Mouse (Mus musculus): ENCODE measurements at regions not wholly inside any gene's neighbourhood (a gene's known extent, or its start where the extent isn't known, plus 50 kb on each side); places are given as distances from the start of the nearest gene placed in this dataset.
"Not testable (repeated sequence)": the region's sequence is repeated elsewhere in the genome, so short reads cannot be mapped to it uniquely, and the experiment has no call there.

DNA sequence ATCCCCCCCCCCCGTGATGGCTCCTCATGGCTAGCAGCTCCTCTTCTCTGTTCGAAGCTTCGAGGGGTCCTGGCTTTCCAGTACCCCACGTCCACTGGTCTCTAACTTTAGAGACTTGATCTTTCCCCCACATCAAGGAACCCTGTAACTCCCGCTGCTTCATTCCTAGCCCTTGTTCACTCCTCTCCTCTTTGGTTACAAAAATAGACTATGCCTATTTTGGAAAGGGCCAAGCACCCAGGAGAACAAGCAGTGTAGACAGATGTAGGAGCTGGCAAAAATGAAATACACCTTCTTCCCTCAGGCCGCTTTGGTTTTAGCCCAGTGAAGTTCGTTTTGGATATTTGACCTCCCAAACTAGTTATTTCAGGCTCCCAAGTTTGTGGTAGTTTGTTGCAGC is 621.9 kb upstream of the Gm19410 start:
- Histone ChIP-seq H3K4me3 (ENCODE audit: low read length) (no peak overlapping the region), H3K27me3 (ENCODE audit: insufficient read depth, low read length) (no peaks in the 10 kb centered on the region), H3K4me2 (replicated peaks; ENCODE audit: low read depth, low read length) (no peak overlapping the region), H3K9me3 (ENCODE audit: low read length) (peaks cover 3% of the 10 kb centered on the region; the same call in 1 of the 2 replicates), H3K36me3 (ENCODE audit: insufficient read depth, low read length) (no peaks in the 10 kb centered on the region), H3K4me1 (ENCODE audit: insufficient read depth, low read length) (peaks cover 12% of the 10 kb centered on the region), H3K9ac (replicated peaks; ENCODE audit: low read length) (no peak overlapping the region), H3K27ac (ENCODE audit: low read length) (peak overlapping the region; percentile 46; the same call in 1 of the 2 replicates)
- ATAC-seq (ENCODE audit: low FRiP score, low TSS enrichment): no peak
- 36% methylated on average over 7 of the region's 7 CpGs for WGBS

DNA sequence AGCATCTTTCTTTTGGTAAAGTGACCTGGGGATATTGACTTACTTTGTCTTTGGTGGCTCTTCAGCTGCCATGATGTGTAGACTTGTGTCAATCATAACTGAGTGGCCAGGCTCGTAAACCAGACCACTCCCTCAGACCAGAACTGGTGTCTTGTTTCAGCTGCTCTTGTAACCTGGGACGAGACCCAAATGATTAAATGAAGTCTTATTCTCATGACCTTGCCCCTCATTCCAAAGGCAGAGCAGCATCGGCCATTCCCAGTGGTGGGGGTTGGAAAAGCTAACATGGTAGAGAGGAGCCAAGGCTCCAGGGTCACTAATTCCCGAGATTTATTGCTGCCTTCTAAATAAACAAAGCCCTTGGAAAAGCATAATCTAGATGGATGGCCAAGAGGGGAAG is 621.2 kb upstream of the Gm19410 start:
- peak; percentile 71 for ATAC-seq (ENCODE audit: low FRiP score, low TSS enrichment)
- Histone ChIP-seq H3K36me3 (ENCODE audit: insufficient read depth, low read length) (no peaks in the 10 kb centered on the region), H3K27me3 (ENCODE audit: insufficient read depth, low read length) (no peaks in the 10 kb centered on the region), H3K4me3 (ENCODE audit: low read length) (no peak overlapping the region), H3K9me3 (ENCODE audit: low read length) (peaks cover 3% of the 10 kb centered on the region; the same call in 1 of the 2 replicates), H3K4me1 (ENCODE audit: insufficient read depth, low read length) (peaks cover 12% of the 10 kb centered on the region), H3K9ac (replicated peaks; ENCODE audit: low read length) (no peak overlapping the region), H3K27ac (ENCODE audit: low read length) (peak overlapping the region; percentile 46; the same call in 1 of the 2 replicates), H3K4me2 (replicated peaks; ENCODE audit: low read depth, low read length) (no peak overlapping the region)
- 16% methylated on average over 4 of the region's 4 CpGs for WGBS

DNA sequence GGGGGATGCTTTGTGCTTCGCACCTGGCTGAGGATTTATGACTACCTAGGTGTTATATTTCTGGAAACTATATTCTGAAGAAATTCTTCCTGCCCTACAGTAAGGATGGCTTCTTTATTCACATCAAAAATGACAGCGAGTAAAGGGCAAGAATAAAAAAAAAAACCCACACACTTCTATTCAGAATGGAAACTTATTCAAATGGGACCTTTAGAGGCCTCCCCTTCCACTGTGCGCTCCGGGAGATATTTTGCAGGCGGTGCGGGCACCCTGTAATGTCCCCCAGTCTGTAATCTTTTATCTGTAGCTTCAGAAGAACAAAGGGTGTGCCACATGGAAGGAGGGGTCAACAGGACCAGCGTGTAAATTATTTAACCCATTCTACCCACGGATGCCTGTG is 618.1 kb upstream of the Gm19410 start:
- 85% methylated on average over 8 of the region's 8 CpGs for WGBS
- H3K36me3 ChIP-seq (ENCODE audit: insufficient read depth, low read length): no peaks in the 10 kb centered on the region
- H3K27ac ChIP-seq (ENCODE audit: low read length): no peak overlapping the region
- no peaks in the 10 kb centered on the region for H3K27me3 ChIP-seq (ENCODE audit: insufficient read depth, low read length)
- H3K4me2 ChIP-seq (replicated peaks; ENCODE audit: low read depth, low read length): no peak overlapping the region
- H3K9me3 ChIP-seq (ENCODE audit: low read length): peaks cover 3% of the 10 kb centered on the region; the same call in 1 of the 2 replicates
- ATAC-seq (ENCODE audit: low FRiP score, low TSS enrichment): no peak
- no peak overlapping the region for H3K9ac ChIP-seq (replicated peaks; ENCODE audit: low read length)
- no peak overlapping the region for H3K4me3 ChIP-seq (ENCODE audit: low read length)
- peaks cover 12% of the 10 kb centered on the region for H3K4me1 ChIP-seq (ENCODE audit: insufficient read depth, low read length)

DNA sequence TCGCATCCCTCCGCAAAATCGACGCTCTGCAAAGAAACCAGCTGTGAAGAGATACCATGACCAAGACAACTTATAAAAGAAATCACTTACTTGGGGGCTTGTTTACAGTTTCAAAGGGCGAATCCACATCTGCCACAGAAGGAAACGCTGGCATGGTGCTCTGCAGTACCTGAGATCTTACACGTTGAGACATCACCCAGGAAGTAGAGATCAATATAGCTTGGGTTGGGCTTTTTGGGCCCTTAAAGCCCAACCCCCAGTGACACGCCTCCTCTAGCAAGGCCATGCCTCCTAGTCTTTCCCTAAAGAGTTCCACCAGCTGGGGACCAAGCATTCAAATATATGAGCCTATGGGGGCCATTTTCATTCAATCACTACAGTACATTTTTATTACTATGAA is 617.6 kb upstream of the Gm19410 start:
- WGBS: 90% methylated on average over 8 of the region's 8 CpGs
- no peak for ATAC-seq (ENCODE audit: low FRiP score, low TSS enrichment)
- H3K4me3 ChIP-seq (ENCODE audit: low read length): no peak overlapping the region

DNA sequence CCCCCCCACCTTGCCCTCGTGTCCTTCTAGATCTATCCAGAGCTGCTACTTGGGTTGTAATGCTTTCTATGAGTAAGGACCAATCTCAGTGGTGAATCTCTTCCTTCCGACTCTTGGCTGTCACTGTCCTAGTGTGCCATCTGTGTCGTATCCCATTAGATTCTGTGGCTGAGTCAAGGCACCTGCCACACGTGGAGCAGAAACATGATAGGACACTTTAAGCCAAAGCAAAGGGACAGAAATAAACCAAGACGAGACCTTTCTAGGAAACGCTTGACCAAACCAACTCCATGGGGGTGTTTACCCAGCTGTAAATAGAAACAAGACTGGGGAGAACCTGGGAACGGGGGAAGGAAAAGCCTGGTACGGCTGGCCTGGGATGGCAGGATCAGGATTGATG is 613.0 kb upstream of the Gm19410 start:
- no peak overlapping the region for H3K4me2 ChIP-seq (replicated peaks; ENCODE audit: low read depth, low read length)
- peaks cover 3% of the 10 kb centered on the region; the same call in 1 of the 2 replicates for H3K9me3 ChIP-seq (ENCODE audit: low read length)
- H3K9ac ChIP-seq (replicated peaks; ENCODE audit: low read length): no peak overlapping the region
- H3K4me1 ChIP-seq (ENCODE audit: insufficient read depth, low read length): peaks cover 3% of the 10 kb centered on the region; the same call in 1 of the 2 replicates
- no peaks in the 10 kb centered on the region for H3K36me3 ChIP-seq (ENCODE audit: insufficient read depth, low read length)
- no peak overlapping the region for H3K27ac ChIP-seq (ENCODE audit: low read length)
- H3K4me3 ChIP-seq (ENCODE audit: low read length): no peak overlapping the region
- 28% methylated on average over 8 of the region's 8 CpGs for WGBS
- peak; percentile 23; the same call in 1 of the 2 replicates for ATAC-seq (ENCODE audit: low FRiP score, low TSS enrichment)
- H3K27me3 ChIP-seq (ENCODE audit: insufficient read depth, low read length): no peaks in the 10 kb centered on the region

More for the DNA sequence above, 617.6 kb upstream of the Gm19410 start:
- Histone ChIP-seq H3K27me3 (ENCODE audit: insufficient read depth, low read length) (no peaks in the 10 kb centered on the region), H3K9ac (replicated peaks; ENCODE audit: low read length) (no peak overlapping the region), H3K27ac (ENCODE audit: low read length) (no peak overlapping the region), H3K4me2 (replicated peaks; ENCODE audit: low read depth, low read length) (no peak overlapping the region), H3K4me1 (ENCODE audit: insufficient read depth, low read length) (peaks cover 14% of the 10 kb centered on the region), H3K36me3 (ENCODE audit: insufficient read depth, low read length) (no peaks in the 10 kb centered on the region), H3K9me3 (ENCODE audit: low read length) (peaks cover 3% of the 10 kb centered on the region; the same call in 1 of the 2 replicates)

DNA sequence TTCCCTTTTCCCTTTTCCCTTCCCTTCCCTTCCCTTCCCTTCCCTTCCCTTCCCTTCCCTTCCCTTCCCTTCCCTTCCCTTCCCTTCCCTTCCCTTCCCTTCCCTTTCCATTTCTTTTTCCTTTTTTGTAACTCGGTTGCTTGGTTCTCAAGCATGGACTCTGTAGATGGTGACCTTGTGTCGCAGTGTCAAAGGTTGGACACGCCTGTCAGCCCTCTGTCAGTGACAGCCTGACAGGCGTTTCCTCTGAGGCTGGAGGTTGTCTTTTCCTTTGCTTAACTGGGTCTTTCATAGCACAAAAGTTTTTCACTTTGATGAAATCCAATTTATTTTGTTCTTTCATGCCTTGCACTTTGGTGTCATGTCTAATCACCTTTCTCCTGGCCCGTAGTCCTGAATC is 609.3 kb upstream of the Gm19410 start:
- Histone ChIP-seq H3K27ac (ENCODE audit: low read length) (no peak overlapping the region), H3K4me2 (replicated peaks; ENCODE audit: low read depth, low read length) (no peak overlapping the region), H3K36me3 (ENCODE audit: insufficient read depth, low read length) (no peaks in the 10 kb centered on the region), H3K4me1 (ENCODE audit: insufficient read depth, low read length) (peaks cover 3% of the 10 kb centered on the region; the same call in 1 of the 2 replicates), H3K4me3 (ENCODE audit: low read length) (no peak overlapping the region), H3K9ac (replicated peaks; ENCODE audit: low read length) (no peak overlapping the region), H3K9me3 (ENCODE audit: low read length) (no peaks in the 10 kb centered on the region), H3K27me3 (ENCODE audit: insufficient read depth, low read length) (no peaks in the 10 kb centered on the region)
- 25% methylated on average over 5 of the region's 5 CpGs for WGBS
- no peak for ATAC-seq (ENCODE audit: low FRiP score, low TSS enrichment)

DNA sequence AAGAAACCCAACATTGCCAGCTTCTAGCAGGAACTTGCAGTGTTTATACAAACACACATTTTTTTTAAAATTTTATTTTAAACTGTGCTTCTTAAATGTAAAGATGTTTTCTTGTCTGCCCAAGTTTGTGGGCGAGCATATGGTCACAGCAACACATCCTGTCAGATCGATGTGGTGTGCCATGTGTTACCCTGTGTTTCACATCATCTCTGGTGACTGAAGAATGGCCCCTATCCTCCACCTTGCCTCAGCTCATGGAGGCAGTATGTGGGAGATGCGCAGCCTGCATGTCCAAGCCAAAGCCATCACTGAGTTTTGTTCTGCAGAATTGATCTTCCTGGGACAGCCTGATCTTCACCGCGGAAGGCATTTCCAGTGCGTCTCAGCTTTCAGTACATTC is 607.9 kb upstream of the Gm19410 start:
- Histone ChIP-seq H3K27me3 (ENCODE audit: insufficient read depth, low read length) (no peaks in the 10 kb centered on the region), H3K9me3 (ENCODE audit: low read length) (no peaks in the 10 kb centered on the region), H3K27ac (ENCODE audit: low read length) (no peak overlapping the region), H3K4me2 (replicated peaks; ENCODE audit: low read depth, low read length) (no peak overlapping the region), H3K4me1 (ENCODE audit: insufficient read depth, low read length) (peaks cover under 1% of the 10 kb centered on the region; the same call in 1 of the 2 replicates), H3K4me3 (ENCODE audit: low read length) (no peak overlapping the region), H3K36me3 (ENCODE audit: insufficient read depth, low read length) (no peaks in the 10 kb centered on the region), H3K9ac (replicated peaks; ENCODE audit: low read length) (no peak overlapping the region)
- 77% methylated on average over 6 of the region's 6 CpGs for WGBS
- no peak for ATAC-seq (ENCODE audit: low FRiP score, low TSS enrichment)

DNA sequence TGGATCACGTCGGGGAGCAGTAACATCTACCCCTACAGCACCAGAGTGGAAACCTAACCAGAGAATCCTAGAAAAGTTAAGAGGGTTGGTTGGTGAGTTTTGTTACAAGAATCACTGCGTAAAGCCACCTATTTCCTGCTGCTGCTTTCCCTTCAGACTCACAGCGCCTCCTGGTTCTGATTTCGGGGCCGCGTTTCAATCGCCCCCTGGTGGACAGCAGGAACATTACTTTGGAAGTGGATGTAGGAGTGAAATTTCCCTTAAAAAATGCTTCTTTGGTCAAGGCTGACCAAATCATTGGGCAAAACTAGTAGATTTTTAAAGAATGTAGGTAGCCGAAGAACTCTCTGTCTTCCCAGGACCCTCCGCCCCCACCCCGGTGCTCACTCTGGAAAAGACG is 606.3 kb upstream of the Gm19410 start:
- WGBS: 25% methylated on average over 12 of the region's 12 CpGs
- peak; percentile 27; the same call in 1 of the 2 replicates for ATAC-seq (ENCODE audit: low FRiP score, low TSS enrichment)

DNA sequence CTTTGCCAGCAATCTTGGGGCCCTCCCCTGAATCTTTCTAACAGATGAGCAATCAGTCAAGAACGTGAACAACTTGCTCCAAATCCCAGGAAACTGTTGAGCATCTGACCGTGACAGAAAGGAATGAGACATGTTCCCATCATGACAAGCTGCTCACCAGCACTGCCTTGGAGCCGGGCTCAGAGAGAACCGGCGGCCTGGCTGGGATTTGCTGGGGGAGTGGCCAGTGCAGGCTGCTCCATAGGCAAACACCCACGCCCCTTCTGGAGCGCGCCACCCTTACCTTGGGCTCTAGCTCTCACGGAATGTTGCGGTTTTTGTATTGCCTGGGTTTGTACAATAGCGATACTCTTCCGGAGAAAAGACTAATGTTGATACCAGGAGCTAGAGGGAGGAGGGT is 605.4 kb upstream of the Gm19410 start:
- 80% methylated on average over 12 of the region's 12 CpGs for WGBS
- no peak for ATAC-seq (ENCODE audit: low FRiP score, low TSS enrichment)
- no peaks in the 10 kb centered on the region for H3K27me3 ChIP-seq (ENCODE audit: insufficient read depth, low read length)

More for the DNA sequence above, 606.3 kb upstream of the Gm19410 start:
- H3K9ac ChIP-seq (replicated peaks; ENCODE audit: low read length): no peak overlapping the region
- peak overlapping the region; percentile 32; the same call in 1 of the 2 replicates for H3K4me2 ChIP-seq (replicated peaks; ENCODE audit: low read depth, low read length)
- no peak overlapping the region for H3K4me3 ChIP-seq (ENCODE audit: low read length)
- no peaks in the 10 kb centered on the region for H3K36me3 ChIP-seq (ENCODE audit: insufficient read depth, low read length)
- H3K27me3 ChIP-seq (ENCODE audit: insufficient read depth, low read length): no peaks in the 10 kb centered on the region
- H3K27ac ChIP-seq (ENCODE audit: low read length): no peak overlapping the region
- no peaks in the 10 kb centered on the region for H3K9me3 ChIP-seq (ENCODE audit: low read length)
- H3K4me1 ChIP-seq (ENCODE audit: insufficient read depth, low read length): no peaks in the 10 kb centered on the region

DNA sequence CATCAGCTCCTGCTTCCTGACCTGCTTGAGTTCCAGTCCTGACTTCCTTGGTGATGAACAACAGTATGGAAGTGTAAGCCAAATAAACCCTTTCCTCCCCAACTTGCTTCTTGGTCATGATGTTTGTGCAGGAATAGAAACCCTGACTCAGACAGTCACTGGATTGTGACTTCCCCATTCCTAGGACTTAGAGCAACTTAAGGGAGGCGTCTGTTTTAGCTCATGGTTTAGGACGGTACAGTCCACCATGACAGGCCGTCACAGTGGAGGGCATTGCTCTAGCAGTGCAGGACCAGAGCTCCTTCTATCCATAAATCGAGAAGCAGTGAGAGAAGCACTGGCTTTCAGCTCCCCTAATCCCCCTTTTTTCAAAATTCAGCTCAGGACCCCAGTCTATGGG is 603.4 kb upstream of the Gm19410 start:
- not testable (repeated sequence) for H3K4me1 ChIP-seq (ENCODE audit: insufficient read depth, low read length); H3K36me3 ChIP-seq (ENCODE audit: insufficient read depth, low read length); H3K4me2 ChIP-seq (replicated peaks; ENCODE audit: low read depth, low read length); H3K27me3 ChIP-seq (ENCODE audit: insufficient read depth, low read length); ATAC-seq (ENCODE audit: low FRiP score, low TSS enrichment); H3K4me3 ChIP-seq (ENCODE audit: low read length); H3K9ac ChIP-seq (replicated peaks; ENCODE audit: low read length); H3K27ac ChIP-seq (ENCODE audit: low read length); H3K9me3 ChIP-seq (ENCODE audit: low read length)
- WGBS: 83% methylated on average over 4 of the region's 4 CpGs

More for the DNA sequence above, 605.4 kb upstream of the Gm19410 start:
- Histone ChIP-seq H3K36me3 (ENCODE audit: insufficient read depth, low read length) (no peaks in the 10 kb centered on the region), H3K4me2 (replicated peaks; ENCODE audit: low read depth, low read length) (no peak overlapping the region), H3K4me3 (ENCODE audit: low read length) (no peak overlapping the region), H3K27ac (ENCODE audit: low read length) (no peak overlapping the region), H3K4me1 (ENCODE audit: insufficient read depth, low read length) (no peaks in the 10 kb centered on the region), H3K9ac (replicated peaks; ENCODE audit: low read length) (no peak overlapping the region), H3K9me3 (ENCODE audit: low read length) (no peaks in the 10 kb centered on the region)
